Mouse (Mus musculus) megakaryocyte, embryonic 14.5 days (primary cell): Measurements from ENCODE around the gene Gpr137.

ENCODE experiments used
- FLI1 ChIP-seq: IDR thresholded peaks from 2 replicates; pipeline ENCODE4 v1.6.1; 2012; ENCODE audit warnings: low read length, inconsistent platforms, mixed read lengths
- GATA1 ChIP-seq: IDR thresholded peaks from 3 replicates; pipeline ENCODE4 v1.6.1; 2012; ENCODE audit warnings: mixed read lengths, low read length, inconsistent platforms, borderline replicate concordance

- TF ChIP-seq GATA1 (no peak), FLI1 (no peak)
Observed at GRCm38 (mm10) chr19:6904846-6905245, 37.4 kb downstream of the Gpr137 start.
